Mouse (Mus musculus): ENCODE results near the gene Ube2o. TPM values are rescaled to one million over a fixed set of nuclear protein-coding genes. Genes with fewer than 3 reads are reported as not detected.
"Not testable (repeated sequence)": the region's sequence is repeated elsewhere in the genome, so short reads cannot be mapped to it uniquely, and the experiment has no call there.

Gene Ube2o
- polyA plus RNA-seq, 1 experiment from 2014 or later, result 8.8 TPM

GRCm38 (mm10) chr11:116611168-116611567, 29.9 kb upstream of the Ube2o start:
- H3K4me2 ChIP-seq (replicated peaks); H3K36me3 ChIP-seq; ATAC-seq; H3K27ac ChIP-seq; H3K27me3 ChIP-seq (replicated peaks); H3K9me3 ChIP-seq; H3K9ac ChIP-seq; H3K4me3 ChIP-seq (replicated peaks): not testable (repeated sequence)
- H3K4me1 ChIP-seq (replicated peaks), result peaks cover 14% of the 10 kb centered on the region
- WGBS, result 91% methylated on average over 9 of the region's 9 CpGs

- no peak for ATAC-seq
- H3K27ac ChIP-seq, result no peak overlapping the region
- WGBS, result 77% methylated on average over 15 of the region's 15 CpGs
- no peak overlapping the region for H3K4me3 ChIP-seq (replicated peaks)
- H3K27me3 ChIP-seq (replicated peaks), result no peaks in the 10 kb centered on the region
- H3K9me3 ChIP-seq, result no peaks in the 10 kb centered on the region
- no peaks in the 10 kb centered on the region for H3K36me3 ChIP-seq
- 0 out of 2 replicates have a peak, but pooled peaks cover 4% of the 10 kb centered on the region for H3K4me1 ChIP-seq (replicated peaks)
- H3K4me2 ChIP-seq (replicated peaks), result no peak overlapping the region
- H3K9ac ChIP-seq, result no peak overlapping the region
Observed at GRCm38 (mm10) chr11:116609965-116610630, 28.9 kb upstream of the Ube2o start.

- Histone ChIP-seq H3K27me3 (replicated peaks) (no peaks in the 10 kb centered on the region), H3K36me3 (0 out of 2 replicates have a peak, but pooled peaks cover 4% of the 10 kb centered on the region), H3K4me3 (replicated peaks) (no peak overlapping the region), H3K4me2 (replicated peaks) (no peak overlapping the region), H3K9ac (no peak overlapping the region), H3K9me3 (no peaks in the 10 kb centered on the region), H3K27ac (no peak overlapping the region), H3K4me1 (replicated peaks) (0 out of 2 replicates have a peak, but pooled peaks cover 4% of the 10 kb centered on the region)
- no peak for ATAC-seq
- 88% methylated on average over 3 of the region's 3 CpGs for WGBS
Observed at GRCm38 (mm10) chr11:116607717-116608116, 26.5 kb upstream of the Ube2o start.

GRCm38 (mm10) chr11:116604097-116604496, 22.9 kb upstream of the Ube2o start:
- no peak overlapping the region for H3K4me2 ChIP-seq (replicated peaks)
- 0 out of 2 replicates have a peak, but pooled peaks cover 4% of the 10 kb centered on the region for H3K36me3 ChIP-seq
- WGBS, result 85% methylated on average over 12 of the region's 12 CpGs
- H3K4me1 ChIP-seq (replicated peaks), result no peaks in the 10 kb centered on the region
- ATAC-seq, result no peak
- H3K27me3 ChIP-seq (replicated peaks), result no peaks in the 10 kb centered on the region
- no peak overlapping the region for H3K9ac ChIP-seq
- H3K4me3 ChIP-seq (replicated peaks), result no peak overlapping the region
- H3K27ac ChIP-seq, result no peak overlapping the region
- H3K9me3 ChIP-seq, result no peaks in the 10 kb centered on the region

- Histone ChIP-seq H3K27ac (no peak overlapping the region), H3K36me3 (0 out of 2 replicates have a peak, but pooled peaks cover 6% of the 10 kb centered on the region), H3K27me3 (replicated peaks) (no peaks in the 10 kb centered on the region), H3K9ac (no peak overlapping the region), H3K9me3 (no peaks in the 10 kb centered on the region), H3K4me1 (replicated peaks) (no peaks in the 10 kb centered on the region), H3K4me2 (replicated peaks) (no peak overlapping the region), H3K4me3 (replicated peaks) (no peak overlapping the region)
- no peak for ATAC-seq
- 90% methylated on average over 10 of the region's 10 CpGs for WGBS
Observed at GRCm38 (mm10) chr11:116603339-116603738, 22.1 kb upstream of the Ube2o start.

- Histone ChIP-seq H3K9me3 (no peaks in the 10 kb centered on the region), H3K36me3 (0 out of 2 replicates have a peak, but pooled peaks cover 6% of the 10 kb centered on the region), H3K9ac (no peak overlapping the region), H3K4me3 (replicated peaks) (no peak overlapping the region), H3K4me1 (replicated peaks) (no peaks in the 10 kb centered on the region), H3K4me2 (replicated peaks) (no peak overlapping the region), H3K27me3 (replicated peaks) (no peaks in the 10 kb centered on the region), H3K27ac (no peak overlapping the region)
- 92% methylated on average over 8 of the region's 8 CpGs for WGBS
- no peak for ATAC-seq
Observed at GRCm38 (mm10) chr11:116602043-116602442, 20.8 kb upstream of the Ube2o start.

GRCm38 (mm10) chr11:116601166-116601565, 19.9 kb upstream of the Ube2o start:
- no peak for ATAC-seq
- 97% methylated on average over 8 of the region's 8 CpGs for WGBS

GRCm38 (mm10) chr11:116599230-116599629, 18.0 kb upstream of the Ube2o start:
- Histone ChIP-seq H3K27ac (no peak overlapping the region), H3K4me2 (replicated peaks) (no peak overlapping the region), H3K9ac (no peak overlapping the region), H3K9me3 (no peaks in the 10 kb centered on the region), H3K27me3 (replicated peaks) (no peaks in the 10 kb centered on the region), H3K36me3 (0 out of 2 replicates have a peak, but pooled peaks cover 6% of the 10 kb centered on the region), H3K4me1 (replicated peaks) (no peaks in the 10 kb centered on the region), H3K4me3 (replicated peaks) (no peak overlapping the region)
- 95% methylated on average over 15 of the region's 15 CpGs for WGBS
- no peak for ATAC-seq

More at GRCm38 (mm10) chr11:116601166-116601565, 19.9 kb upstream of the Ube2o start:
- H3K4me3 ChIP-seq (replicated peaks), result no peak overlapping the region
- no peak overlapping the region for H3K27ac ChIP-seq
- no peak overlapping the region for H3K4me2 ChIP-seq (replicated peaks)
- H3K4me1 ChIP-seq (replicated peaks), result no peaks in the 10 kb centered on the region
- H3K9me3 ChIP-seq, result no peaks in the 10 kb centered on the region
- 0 out of 2 replicates have a peak, but pooled peaks cover 6% of the 10 kb centered on the region for H3K36me3 ChIP-seq
- no peaks in the 10 kb centered on the region for H3K27me3 ChIP-seq (replicated peaks)
- no peak overlapping the region for H3K9ac ChIP-seq

GRCm38 (mm10) chr11:116598193-116598592, 16.9 kb upstream of the Ube2o start:
- no peaks in the 10 kb centered on the region for H3K4me1 ChIP-seq (replicated peaks)
- no peak overlapping the region for H3K27ac ChIP-seq
- H3K27me3 ChIP-seq (replicated peaks), result no peaks in the 10 kb centered on the region
- H3K4me3 ChIP-seq (replicated peaks), result no peak overlapping the region
- no peak for ATAC-seq
- WGBS, result 85% methylated on average over 8 of the region's 8 CpGs
- H3K4me2 ChIP-seq (replicated peaks), result no peak overlapping the region
- H3K9ac ChIP-seq, result no peak overlapping the region
- no peaks in the 10 kb centered on the region for H3K9me3 ChIP-seq
- H3K36me3 ChIP-seq, result 0 out of 2 replicates have a peak, but pooled peaks cover 2% of the 10 kb centered on the region

GRCm38 (mm10) chr11:116596766-116597165, 15.5 kb upstream of the Ube2o start:
- no peak overlapping the region for H3K4me3 ChIP-seq (replicated peaks)
- no peak overlapping the region for H3K9ac ChIP-seq
- WGBS, result 88% methylated on average over 19 of the region's 19 CpGs
- ATAC-seq, result no peak
- H3K27me3 ChIP-seq (replicated peaks), result no peaks in the 10 kb centered on the region
- 0 out of 2 replicates have a peak, but pooled peaks cover 2% of the 10 kb centered on the region for H3K36me3 ChIP-seq
- H3K27ac ChIP-seq, result no peak overlapping the region
- H3K4me1 ChIP-seq (replicated peaks), result no peaks in the 10 kb centered on the region
- no peak overlapping the region for H3K4me2 ChIP-seq (replicated peaks)
- H3K9me3 ChIP-seq, result no peaks in the 10 kb centered on the region

GRCm38 (mm10) chr11:116593345-116593744, 12.1 kb upstream of the Ube2o start:
- H3K9ac ChIP-seq, result no peak overlapping the region
- no peaks in the 10 kb centered on the region for H3K27me3 ChIP-seq (replicated peaks)
- no peak for ATAC-seq
- H3K4me1 ChIP-seq (replicated peaks), result no peaks in the 10 kb centered on the region
- H3K9me3 ChIP-seq, result no peaks in the 10 kb centered on the region
- WGBS, result 86% methylated on average over 4 of the region's 4 CpGs
- no peaks in the 10 kb centered on the region for H3K36me3 ChIP-seq
- no peak overlapping the region for H3K4me2 ChIP-seq (replicated peaks)
- no peak overlapping the region for H3K27ac ChIP-seq
- H3K4me3 ChIP-seq (replicated peaks), result no peak overlapping the region

- Histone ChIP-seq H3K4me3 (replicated peaks) (no peak overlapping the region), H3K36me3 (no peaks in the 10 kb centered on the region), H3K27ac (no peak overlapping the region), H3K4me2 (replicated peaks) (no peak overlapping the region), H3K4me1 (replicated peaks) (no peaks in the 10 kb centered on the region), H3K27me3 (replicated peaks) (no peaks in the 10 kb centered on the region), H3K9ac (no peak overlapping the region), H3K9me3 (no peaks in the 10 kb centered on the region)
- ATAC-seq, result peak; percentile 67
Observed at GRCm38 (mm10) chr11:116592428-116592827, 11.2 kb upstream of the Ube2o start.

- Histone ChIP-seq H3K9ac (no peak overlapping the region), H3K27ac (no peak overlapping the region), H3K4me3 (replicated peaks) (no peak overlapping the region), H3K4me2 (replicated peaks) (no peak overlapping the region), H3K9me3 (no peaks in the 10 kb centered on the region), H3K27me3 (replicated peaks) (no peaks in the 10 kb centered on the region), H3K4me1 (replicated peaks) (no peaks in the 10 kb centered on the region), H3K36me3 (no peaks in the 10 kb centered on the region)
- 73% methylated on average over 4 of the region's 4 CpGs for WGBS
- ATAC-seq, result no peak
Observed at GRCm38 (mm10) chr11:116591621-116592020, 10.4 kb upstream of the Ube2o start.
